Mouse (Mus musculus) stomach, embryonic 15.5 days (tissue): ENCODE measurements around the gene Ift80. TPM values are rescaled to one million over a fixed set of nuclear protein-coding genes. Genes with fewer than 3 reads are reported as not detected.
"Not testable (repeated sequence)": the region's sequence is repeated elsewhere in the genome, so short reads cannot be mapped to it uniquely, and the experiment has no call there.

Experiments
- ATAC-seq: fragments of 200-750 bp; cut with Nextera tagmentation; 2 replicates; pipeline ENCODE4 v1.8.0; 2017; ENCODE audit warnings: low read depth, moderate number of reproducible peaks, moderate TSS enrichment; ENCODE audit not compliant: insufficient read depth, low FRiP score
- H3K27ac ChIP-seq: fragments of 300-500 bp; sonication (generic); 2 replicates; pipeline ENCODE4 v1.5.1; 2015; ENCODE audit warnings: mild to moderate bottlenecking, inconsistent platforms
- H3K27me3 ChIP-seq: fragments of 300-500 bp; sonication (generic); replicated peaks from 2 replicates; pipeline ENCODE4 v1.6.1; 2015; ENCODE audit warnings: inconsistent platforms
- H3K36me3 ChIP-seq: fragments of 300-500 bp; sonication (generic); 2 replicates; pipeline ENCODE4 v1.6.1; 2015; ENCODE audit warnings: inconsistent platforms
- H3K4me1 ChIP-seq: fragments of 300-500 bp; sonication (generic); 2 replicates; pipeline ENCODE4 v1.6.1; 2015; ENCODE audit warnings: inconsistent platforms
- H3K4me2 ChIP-seq: fragments of 300-500 bp; sonication (generic); 2 replicates; pipeline ENCODE4 v1.6.1; 2015; ENCODE audit warnings: mild to moderate bottlenecking, inconsistent platforms
- H3K4me3 ChIP-seq: fragments of 300-500 bp; sonication (generic); replicated peaks from 2 replicates; pipeline ENCODE4 v1.5.1; 2015; ENCODE audit warnings: inconsistent platforms
- H3K9ac ChIP-seq: fragments of 300-500 bp; sonication (generic); 2 replicates; pipeline ENCODE4 v1.6.1; 2015; ENCODE audit warnings: inconsistent platforms
- H3K9me3 ChIP-seq: fragments of 300-500 bp; sonication (generic); 2 replicates; pipeline ENCODE4 v1.6.1; 2016; ENCODE audit warnings: inconsistent platforms
- WGBS: fragments of 180-500 bp; shearing (Covaris S2); methylation state at CpG from one replicate; pipeline ENCODE4 v1.1.7; 2015; 5-methylcytosine and 5-hydroxymethylcytosine counted together
- polyA plus RNA-seq: library from polyadenylated mRNA; unstranded; fragments of >200 nt; fragmentation: Nextera tagmentation; extraction: Ambion mirVana; gene quantifications from 2 replicates; pipeline ENCODE4 v1.2.1, GENCODE M21; 2015

The Ift80 gene
- polyA plus RNA-seq, 1 experiment from 2014 or later: 12.1 TPM

DNA sequence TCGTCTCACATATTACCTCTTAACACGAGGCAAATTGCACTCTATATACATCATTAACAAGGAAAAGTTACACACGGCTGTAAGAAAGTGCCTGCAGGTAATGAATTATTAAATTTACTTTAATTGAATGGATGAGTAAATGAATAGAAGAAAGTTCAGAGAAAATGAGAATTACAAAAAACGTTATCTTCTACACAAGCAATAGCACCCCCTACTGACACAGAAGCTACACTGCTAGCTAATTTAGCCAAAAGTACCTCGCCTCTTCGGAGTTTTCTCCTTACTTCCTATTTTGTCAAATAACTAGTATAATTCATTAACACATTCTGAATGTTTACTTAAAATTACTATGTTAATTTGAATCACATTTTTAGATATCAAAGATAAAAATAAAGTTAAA is 49.9 kb downstream of the Ift80 start:
- WGBS: 62% methylated on average over 6 of the region's 6 CpGs
- no peak for ATAC-seq
- Histone ChIP-seq H3K36me3 (no peaks in the 10 kb centered on the region), H3K4me3 (no peak overlapping the region), H3K9me3 (no peaks in the 10 kb centered on the region), H3K27ac (no peak overlapping the region), H3K9ac (no peak overlapping the region), H3K4me1 (no peaks in the 10 kb centered on the region), H3K4me2 (no peak overlapping the region), H3K27me3 (no peaks in the 10 kb centered on the region)

- Histone ChIP-seq H3K27ac (no peak overlapping the region), H3K27me3 (no peaks in the 10 kb centered on the region), H3K9me3 (no peaks in the 10 kb centered on the region), H3K4me2 (no peak overlapping the region), H3K4me3 (no peak overlapping the region), H3K9ac (no peak overlapping the region), H3K36me3 (no peaks in the 10 kb centered on the region), H3K4me1 (no peaks in the 10 kb centered on the region)
- WGBS: 82% methylated on average over 5 of the region's 5 CpGs
- no peak for ATAC-seq
Observed at GRCm38 (mm10) chr3:68952707-68953106, 51.7 kb downstream of the Ift80 start.

- not testable (repeated sequence) for H3K4me3 ChIP-seq, ATAC-seq, H3K36me3 ChIP-seq, H3K27ac ChIP-seq, H3K9me3 ChIP-seq, H3K9ac ChIP-seq, H3K4me2 ChIP-seq, H3K27me3 ChIP-seq, H3K4me1 ChIP-seq
- 88% methylated on average over 11 of the region's 11 CpGs for WGBS
Observed at GRCm38 (mm10) chr3:68951971-68952370, 52.4 kb downstream of the Ift80 start.

- WGBS: 91% methylated on average over 8 of the region's 8 CpGs
Observed at GRCm38 (mm10) chr3:68949381-68949780, 55.0 kb downstream of the Ift80 start.

GRCm38 (mm10) chr3:68948918-68949317 is 55.5 kb downstream of the Ift80 start:
- ATAC-seq: no peak
- Histone ChIP-seq H3K4me2 (no peak overlapping the region), H3K9me3 (no peaks in the 10 kb centered on the region), H3K4me3 (no peak overlapping the region), H3K27ac (no peak overlapping the region), H3K9ac (no peak overlapping the region), H3K36me3 (no peaks in the 10 kb centered on the region), H3K27me3 (no peaks in the 10 kb centered on the region), H3K4me1 (no peaks in the 10 kb centered on the region)
- 86% methylated on average over 2 of the region's 2 CpGs for WGBS

More at GRCm38 (mm10) chr3:68949381-68949780, 55.0 kb downstream of the Ift80 start:
- H3K9me3 ChIP-seq: no peaks in the 10 kb centered on the region
- H3K4me1 ChIP-seq: no peaks in the 10 kb centered on the region
- H3K4me2 ChIP-seq: no peak overlapping the region
- H3K4me3 ChIP-seq: no peak overlapping the region
- no peaks in the 10 kb centered on the region for H3K36me3 ChIP-seq
- no peak overlapping the region for H3K27ac ChIP-seq
- no peak for ATAC-seq
- no peak overlapping the region for H3K9ac ChIP-seq
- no peaks in the 10 kb centered on the region for H3K27me3 ChIP-seq

DNA sequence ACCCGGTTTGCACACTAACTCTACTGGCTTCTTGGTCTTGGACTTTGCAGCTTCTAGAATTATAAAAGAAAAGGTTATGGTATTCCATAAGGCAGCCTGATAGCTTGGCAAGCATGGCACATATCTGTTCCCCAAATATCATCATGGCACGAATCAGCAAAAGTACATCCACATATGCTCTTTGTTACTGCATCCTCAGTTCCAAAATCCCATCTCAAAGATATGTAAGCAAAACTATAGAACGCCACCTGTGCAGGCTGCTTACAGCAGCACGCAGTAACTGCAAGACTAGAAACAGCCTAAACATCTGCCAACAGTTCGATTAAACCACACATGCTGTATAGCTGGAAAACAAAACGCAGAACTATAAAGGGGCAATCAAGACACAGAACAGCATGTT is 62.5 kb downstream of the Ift80 start:
- Histone ChIP-seq H3K27me3 (no peaks in the 10 kb centered on the region), H3K4me3 (no peak overlapping the region), H3K4me1 (no peaks in the 10 kb centered on the region), H3K4me2 (no peak overlapping the region), H3K36me3 (0 out of 2 replicates have a peak, but pooled peaks cover 5% of the 10 kb centered on the region), H3K9ac (no peak overlapping the region), H3K9me3 (no peaks in the 10 kb centered on the region), H3K27ac (no peak overlapping the region)
- ATAC-seq: no peak
- WGBS: 92% methylated on average over 6 of the region's 6 CpGs

DNA sequence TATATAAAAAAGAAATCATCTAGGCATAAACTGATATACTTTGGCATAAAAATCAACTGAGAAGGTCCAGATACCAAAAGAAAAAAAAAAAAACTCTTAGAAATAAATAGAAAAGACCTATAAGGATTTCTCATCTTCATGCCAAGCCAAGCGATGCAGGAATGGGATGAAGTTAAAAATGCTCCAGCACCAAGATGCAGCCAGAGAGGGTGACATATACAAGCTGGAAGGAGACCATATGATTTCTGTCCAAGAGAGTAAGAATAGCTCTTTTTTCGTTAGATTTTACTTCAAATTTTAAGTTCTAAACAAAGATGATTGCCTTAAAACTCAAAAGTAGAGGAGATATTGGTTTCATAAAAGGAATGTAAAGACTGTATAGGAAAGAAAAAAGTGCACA is 64.1 kb downstream of the Ift80 start:
- Histone ChIP-seq H3K27ac (no peak overlapping the region), H3K4me3 (no peak overlapping the region), H3K4me2 (no peak overlapping the region), H3K4me1 (no peaks in the 10 kb centered on the region), H3K36me3 (0 out of 2 replicates have a peak, but pooled peaks cover 5% of the 10 kb centered on the region), H3K9ac (no peak overlapping the region), H3K9me3 (no peaks in the 10 kb centered on the region), H3K27me3 (no peaks in the 10 kb centered on the region)
- WGBS: 75% methylated on average over 2 of the region's 2 CpGs
- ATAC-seq: no peak

GRCm38 (mm10) chr3:68939312-68939711 is 65.1 kb downstream of the Ift80 start:
- Histone ChIP-seq H3K27ac (no peak overlapping the region), H3K36me3 (0 out of 2 replicates have a peak, but pooled peaks cover 5% of the 10 kb centered on the region), H3K9me3 (no peaks in the 10 kb centered on the region), H3K4me2 (no peak overlapping the region), H3K4me3 (no peak overlapping the region), H3K9ac (no peak overlapping the region), H3K4me1 (no peaks in the 10 kb centered on the region), H3K27me3 (no peaks in the 10 kb centered on the region)
- ATAC-seq: no peak
- 89% methylated on average over 7 of the region's 7 CpGs for WGBS

DNA sequence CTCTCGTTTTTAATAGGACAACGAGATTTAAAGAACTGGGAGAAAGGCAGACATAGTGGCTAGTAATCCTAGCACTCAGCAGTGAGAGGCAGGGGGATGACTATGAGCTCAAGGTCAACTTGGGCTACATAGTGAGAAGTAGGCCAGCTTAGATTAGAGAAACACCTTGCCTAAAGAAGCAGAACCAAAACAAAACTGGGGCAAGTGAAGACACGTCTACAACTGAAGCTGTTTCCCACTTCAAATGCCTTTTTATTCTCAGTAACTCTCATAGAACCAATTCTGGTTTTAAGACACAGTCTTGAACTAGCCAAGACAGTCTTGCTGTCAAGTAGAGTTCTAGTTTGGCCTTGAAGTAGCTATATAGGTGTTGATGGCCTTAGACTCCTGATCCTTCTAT is 67.7 kb downstream of the Ift80 start:
- Histone ChIP-seq H3K4me3 (no peak overlapping the region), H3K4me2 (no peak overlapping the region), H3K36me3 (0 out of 2 replicates have a peak, but pooled peaks cover 5% of the 10 kb centered on the region), H3K27me3 (no peaks in the 10 kb centered on the region), H3K9me3 (no peaks in the 10 kb centered on the region), H3K27ac (no peak overlapping the region), H3K9ac (no peak overlapping the region), H3K4me1 (no peaks in the 10 kb centered on the region)
- WGBS: 83% methylated on average over 3 of the region's 3 CpGs
- ATAC-seq: no peak

DNA sequence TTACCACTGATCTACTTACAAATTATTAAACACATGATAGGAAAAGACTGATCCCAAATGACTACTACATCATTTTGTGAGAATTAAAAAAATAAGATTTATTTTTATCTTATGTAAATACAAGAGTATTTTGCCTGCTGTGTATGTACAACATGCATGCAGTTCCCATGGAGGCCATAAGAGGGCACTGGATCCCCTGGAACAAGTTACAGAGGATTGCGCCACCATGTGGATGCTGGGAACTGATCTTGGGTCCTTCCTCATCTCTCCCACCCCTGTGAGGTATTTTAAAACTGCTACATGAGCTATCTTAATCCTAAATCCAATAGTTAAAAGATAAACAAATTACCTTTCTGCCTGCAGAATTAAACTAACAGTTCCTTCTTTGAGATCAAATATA is 68.9 kb downstream of the Ift80 start:
- 95% methylated on average over 1 of the region's 1 CpGs for WGBS
- H3K27ac ChIP-seq: no peak overlapping the region
- H3K4me3 ChIP-seq: no peak overlapping the region
- H3K27me3 ChIP-seq: no peaks in the 10 kb centered on the region
- H3K36me3 ChIP-seq: 0 out of 2 replicates have a peak, but pooled peaks cover 5% of the 10 kb centered on the region
- no peaks in the 10 kb centered on the region for H3K4me1 ChIP-seq
- H3K4me2 ChIP-seq: no peak overlapping the region
- no peaks in the 10 kb centered on the region for H3K9me3 ChIP-seq
- no peak for ATAC-seq
- no peak overlapping the region for H3K9ac ChIP-seq

DNA sequence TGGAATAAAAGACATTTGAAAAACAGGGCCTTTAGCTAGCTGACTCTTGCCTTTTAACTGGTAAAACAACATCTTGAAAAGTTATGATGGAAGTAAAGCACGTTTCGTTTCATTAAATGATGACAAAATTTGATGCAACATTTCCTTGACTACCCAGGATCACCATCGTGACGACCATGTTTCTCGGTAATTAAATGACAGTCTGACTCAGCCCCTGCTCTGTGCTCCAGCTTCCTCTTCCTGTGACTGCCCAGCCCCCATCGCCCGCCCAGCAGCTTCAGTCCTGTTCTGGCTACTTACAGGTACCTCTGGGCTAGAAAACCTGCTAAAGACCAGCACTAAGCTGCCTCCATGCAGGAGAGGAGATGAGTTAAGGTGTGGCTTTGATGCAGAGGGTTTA is 70.1 kb downstream of the Ift80 start:
- no peak overlapping the region for H3K9ac ChIP-seq
- ATAC-seq: no peak

DNA sequence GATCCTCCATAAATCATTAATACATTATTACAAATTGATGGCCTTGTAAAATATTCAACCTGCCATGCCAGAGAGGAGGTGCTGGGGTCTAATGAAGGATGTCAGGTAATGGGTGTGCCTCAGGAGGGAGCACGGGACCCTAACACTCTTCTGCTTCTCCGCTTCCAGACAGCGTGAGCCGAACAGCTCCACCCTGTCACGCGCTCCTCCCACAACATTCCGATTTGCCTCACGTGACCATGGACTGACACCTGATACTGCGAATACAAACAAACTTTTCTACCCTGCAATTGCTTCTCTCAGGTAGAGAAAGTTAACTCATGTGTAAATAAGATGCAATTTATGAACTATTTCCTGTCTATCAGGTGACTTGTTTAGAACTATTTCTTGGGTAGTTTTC is 75.8 kb downstream of the Ift80 start:
- no peak overlapping the region for H3K4me3 ChIP-seq
- ATAC-seq: no peak
- WGBS: 62% methylated on average over 9 of the region's 9 CpGs
- no peak overlapping the region for H3K27ac ChIP-seq
- H3K4me2 ChIP-seq: no peak overlapping the region
- H3K27me3 ChIP-seq: no peaks in the 10 kb centered on the region
- H3K9ac ChIP-seq: no peak overlapping the region
- H3K36me3 ChIP-seq: no peaks in the 10 kb centered on the region
- no peaks in the 10 kb centered on the region for H3K9me3 ChIP-seq
- no peaks in the 10 kb centered on the region for H3K4me1 ChIP-seq

More for the DNA sequence above, 70.1 kb downstream of the Ift80 start:
- Histone ChIP-seq H3K36me3 (0 out of 2 replicates have a peak, but pooled peaks cover under 1% of the 10 kb centered on the region), H3K4me2 (no peak overlapping the region), H3K4me1 (no peaks in the 10 kb centered on the region), H3K4me3 (no peak overlapping the region), H3K27me3 (no peaks in the 10 kb centered on the region), H3K9me3 (no peaks in the 10 kb centered on the region), H3K27ac (no peak overlapping the region)
- 77% methylated on average over 7 of the region's 7 CpGs for WGBS

GRCm38 (mm10) chr3:68907509-68907908 is 96.9 kb downstream of the Ift80 start:
- no peak overlapping the region for H3K9ac ChIP-seq
- no peaks in the 10 kb centered on the region for H3K9me3 ChIP-seq
- no peaks in the 10 kb centered on the region for H3K4me1 ChIP-seq
- H3K27me3 ChIP-seq: no peaks in the 10 kb centered on the region
- WGBS: 89% methylated on average over 4 of the region's 4 CpGs
- no peaks in the 10 kb centered on the region for H3K36me3 ChIP-seq
- H3K4me2 ChIP-seq: no peak overlapping the region
- no peak overlapping the region for H3K27ac ChIP-seq
- no peak for ATAC-seq
- H3K4me3 ChIP-seq: no peak overlapping the region
